Mouse (Mus musculus) cortical plate, adult 2 months (tissue): Measurements from ENCODE around the gene Ptbp3.

Experiments
- CTCF ChIP-seq: fragments of 200-500 bp; IDR thresholded peaks from 2 replicates; pipeline ENCODE4 v1.5.1; 2011; ENCODE audit warnings: mild to moderate bottlenecking, control low read depth, low read length; ENCODE audit not compliant: insufficient read depth; ENCODE audit errors: extremely low read depth
- POLR2A ChIP-seq: fragments of 200-500 bp; IDR thresholded peaks from 2 replicates; pipeline ENCODE4 v1.6.1; 2011; ENCODE audit warnings: mild to moderate bottlenecking, low read length, control low read depth; ENCODE audit not compliant: insufficient read depth; ENCODE audit errors: extremely low read depth

DNA sequence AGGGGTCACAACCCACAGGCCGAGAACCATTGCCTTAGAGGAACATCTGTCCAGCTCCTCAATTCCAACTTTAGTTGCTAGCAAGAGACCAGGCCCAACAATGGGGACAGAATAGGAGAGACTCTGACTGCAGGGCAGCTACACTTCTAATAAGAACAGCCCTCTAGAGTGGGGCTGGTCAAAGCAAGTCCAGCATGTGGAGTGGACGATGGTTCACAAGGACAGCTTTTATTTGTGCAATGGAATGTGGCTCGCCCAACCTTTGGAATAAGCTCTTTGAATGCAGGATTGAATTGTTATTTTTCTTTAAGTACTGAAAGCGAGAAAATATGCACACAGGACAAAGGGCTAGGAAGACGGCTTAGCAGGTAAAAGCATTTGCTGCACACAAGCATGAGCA, 122.7 kb downstream of the Ptbp3 start:
- TF ChIP-seq POLR2A = no peak
- TF ChIP-seq CTCF = no peak
